Mouse (Mus musculus): ENCODE data around the gene Trim62.

DNA sequence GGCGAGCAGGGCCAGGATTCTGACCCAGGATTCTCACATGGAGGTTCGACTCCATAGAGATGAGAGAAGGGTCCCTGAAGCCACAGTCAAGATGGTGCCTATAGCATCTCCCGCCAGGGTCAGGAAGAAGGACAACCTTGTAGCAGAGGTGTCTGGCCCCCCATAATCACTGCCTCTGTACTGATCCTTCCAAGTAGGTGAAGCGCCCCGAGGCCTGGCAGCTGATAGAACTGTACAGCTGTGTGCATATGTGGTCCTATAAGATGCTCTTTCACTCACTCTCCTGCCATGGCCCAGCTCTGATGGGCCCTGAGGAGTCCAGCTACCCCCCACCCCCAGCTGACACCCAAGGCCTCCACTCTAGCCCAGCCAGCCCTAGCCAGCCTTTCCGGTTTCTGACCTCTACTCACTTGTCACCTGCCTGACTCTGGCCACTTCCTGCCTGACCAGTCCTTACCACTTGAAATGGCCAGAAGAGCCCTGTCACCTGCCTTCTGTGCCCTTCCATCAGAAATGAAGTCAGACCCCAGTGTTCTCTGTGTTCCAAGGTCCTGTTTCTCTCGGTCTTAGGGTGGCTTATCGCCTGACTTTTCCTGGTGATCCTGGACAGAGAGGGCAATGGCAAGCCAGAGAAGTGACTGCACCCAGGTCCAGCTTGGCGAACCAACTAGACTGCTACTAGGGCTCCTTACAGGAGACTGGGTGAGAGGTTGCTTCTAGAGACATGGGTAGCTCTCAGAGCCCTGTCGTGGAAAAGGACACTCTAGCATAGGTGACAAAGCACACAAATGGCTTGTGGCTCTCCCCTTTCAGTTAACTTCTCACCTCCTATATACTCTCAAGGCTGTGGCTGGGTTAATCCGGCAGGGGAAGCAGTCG, 6.6 kb downstream of the Trim62 start:
- no peak for TF ChIP-seq POLR2A (IDR thresholded peaks at IDR 0.05; ENCODE audit: low read depth, low read length)
- no peak for TF ChIP-seq CTCF (IDR thresholded peaks at IDR 0.05; ENCODE audit: borderline replicate concordance, insufficient read depth, low read length)
